Mouse (Mus musculus): ENCODE measurements around the gene Ak8. TPM values are rescaled to one million over a fixed set of nuclear protein-coding genes. Genes with fewer than 3 reads are reported as not detected.
A peak's percentile ranks its signal among the peaks of the same experiment; 100 is the strongest.

Ak8 gene
- polyA plus RNA-seq, 1 experiment from 2014 or later = 0.52 TPM

DNA sequence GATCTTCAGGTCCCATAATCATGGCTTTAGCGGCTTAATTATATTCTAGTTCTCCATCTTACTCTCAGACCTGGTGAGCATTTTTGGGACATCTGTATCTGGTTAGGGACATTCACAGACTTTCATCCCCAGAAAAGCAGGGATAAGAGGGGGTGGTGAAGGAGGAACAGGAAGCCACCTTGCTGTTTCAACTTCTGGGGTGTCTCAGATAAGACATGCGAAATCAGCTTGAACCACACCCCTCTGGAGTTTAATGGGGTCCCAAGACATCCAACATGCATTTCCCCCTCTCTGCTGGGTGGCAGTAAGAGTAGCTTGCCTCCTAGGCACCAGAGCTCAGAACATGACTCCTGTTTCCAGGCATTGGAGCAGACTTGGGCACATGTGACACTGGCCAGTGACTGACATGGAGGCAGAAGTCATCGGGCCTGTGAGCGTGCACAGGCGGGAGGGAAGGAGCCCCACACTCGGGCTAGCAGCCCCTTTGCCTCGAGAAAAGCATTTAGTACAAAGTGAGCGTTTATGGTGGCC, 6.2 kb downstream of the Ak8 start:
- Histone ChIP-seq H3K9ac (ENCODE audit: low read length) (no peak overlapping the region), H3K27ac (replicated peaks; ENCODE audit: low read depth, low read length) (no peak overlapping the region), H3K4me2 (ENCODE audit: low read depth, severe bottlenecking) (no peak overlapping the region), H3K4me1 (ENCODE audit: control insufficient read depth, insufficient read depth, low read length) (peaks cover 9% of the 10 kb centered on the region), H3K4me3 (ENCODE audit: low read depth, low read length) (no peak overlapping the region), H3K27me3 (ENCODE audit: control insufficient read depth, insufficient read depth, low read length) (no peaks in the 10 kb centered on the region), H3K36me3 (ENCODE audit: control insufficient read depth, insufficient read depth, low read length) (no peaks in the 10 kb centered on the region), H3K9me3 (ENCODE audit: control insufficient read depth, low read length) (no peaks in the 10 kb centered on the region)
- 32% methylated on average over 8 of the region's 8 CpGs for WGBS
- peak; percentile 36 for DNase-seq (ENCODE audit: low spot score)
- ATAC-seq (ENCODE audit: insufficient number of reproducible peaks, low FRiP score, low TSS enrichment, low read depth) = no peak

DNA sequence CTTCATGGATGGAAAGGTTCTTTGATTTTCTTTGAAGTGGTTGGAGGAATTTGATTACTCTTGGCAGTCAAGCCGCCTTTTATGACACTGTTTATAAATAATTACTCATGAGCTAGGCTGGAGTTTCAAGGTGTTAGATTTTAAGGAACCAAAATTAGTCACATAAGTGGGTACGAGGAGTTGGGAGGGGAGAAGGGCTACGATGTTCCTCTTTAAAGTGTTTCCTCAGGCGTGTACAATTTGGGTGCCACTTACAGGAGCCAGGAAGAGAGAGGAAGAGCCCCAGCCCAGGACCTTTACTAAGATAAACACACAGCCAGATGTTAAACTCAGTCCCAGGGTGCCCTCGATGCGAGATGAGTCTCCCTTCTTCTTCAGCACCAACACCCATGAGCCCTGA, 6.8 kb downstream of the Ak8 start:
- no peaks in the 10 kb centered on the region for H3K27me3 ChIP-seq (ENCODE audit: control insufficient read depth, insufficient read depth, low read length)
- WGBS = 29% methylated on average over 6 of the region's 6 CpGs
- no peak overlapping the region for H3K9ac ChIP-seq (ENCODE audit: low read length)
- ATAC-seq (ENCODE audit: insufficient number of reproducible peaks, low FRiP score, low TSS enrichment, low read depth) (no peak), DNase-seq (ENCODE audit: low spot score) (no peak)
- H3K4me1 ChIP-seq (ENCODE audit: control insufficient read depth, insufficient read depth, low read length) = peaks cover 9% of the 10 kb centered on the region
- no peaks in the 10 kb centered on the region for H3K9me3 ChIP-seq (ENCODE audit: control insufficient read depth, low read length)
- no peak overlapping the region for H3K27ac ChIP-seq (replicated peaks; ENCODE audit: low read depth, low read length)
- no peaks in the 10 kb centered on the region for H3K36me3 ChIP-seq (ENCODE audit: control insufficient read depth, insufficient read depth, low read length)
- H3K4me3 ChIP-seq (ENCODE audit: low read depth, low read length) = no peak overlapping the region
- H3K4me2 ChIP-seq (ENCODE audit: low read depth, severe bottlenecking) = no peak overlapping the region

DNA sequence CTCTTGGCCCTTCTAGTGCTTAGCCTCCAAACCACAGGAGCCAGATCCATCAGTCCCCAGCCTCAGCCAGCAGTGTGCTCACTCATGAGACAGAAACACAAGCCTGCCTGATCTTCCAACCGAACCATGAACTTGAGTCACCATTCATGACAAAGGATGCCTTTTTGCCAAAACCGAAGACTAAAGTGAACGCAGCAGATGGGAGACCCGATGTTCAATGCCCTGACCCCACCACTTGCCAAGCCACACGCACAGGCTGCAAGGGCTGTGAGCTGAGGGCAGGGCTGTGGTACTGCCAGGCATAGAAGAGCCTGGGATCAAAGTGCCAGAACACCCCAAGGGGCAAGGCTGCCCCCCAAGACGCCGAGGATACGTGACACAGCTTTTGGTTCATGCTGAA, 13.1 kb downstream of the Ak8 start:
- no peak overlapping the region for H3K27ac ChIP-seq (replicated peaks; ENCODE audit: low read depth, low read length)
- WGBS = 84% methylated on average over 8 of the region's 8 CpGs
- no peaks in the 10 kb centered on the region for H3K27me3 ChIP-seq (ENCODE audit: control insufficient read depth, insufficient read depth, low read length)
- no peaks in the 10 kb centered on the region for H3K36me3 ChIP-seq (ENCODE audit: control insufficient read depth, insufficient read depth, low read length)
- H3K9ac ChIP-seq (ENCODE audit: low read length) = no peak overlapping the region
- H3K4me1 ChIP-seq (ENCODE audit: control insufficient read depth, insufficient read depth, low read length) = no peaks in the 10 kb centered on the region; the same call in 1 of the 2 replicates
- DNase-seq (ENCODE audit: low spot score) (no peak), ATAC-seq (ENCODE audit: insufficient number of reproducible peaks, low FRiP score, low TSS enrichment, low read depth) (no peak)
- H3K9me3 ChIP-seq (ENCODE audit: control insufficient read depth, low read length) = no peaks in the 10 kb centered on the region
- no peak overlapping the region for H3K4me2 ChIP-seq (ENCODE audit: low read depth, severe bottlenecking)
- H3K4me3 ChIP-seq (ENCODE audit: low read depth, low read length) = no peak overlapping the region

DNA sequence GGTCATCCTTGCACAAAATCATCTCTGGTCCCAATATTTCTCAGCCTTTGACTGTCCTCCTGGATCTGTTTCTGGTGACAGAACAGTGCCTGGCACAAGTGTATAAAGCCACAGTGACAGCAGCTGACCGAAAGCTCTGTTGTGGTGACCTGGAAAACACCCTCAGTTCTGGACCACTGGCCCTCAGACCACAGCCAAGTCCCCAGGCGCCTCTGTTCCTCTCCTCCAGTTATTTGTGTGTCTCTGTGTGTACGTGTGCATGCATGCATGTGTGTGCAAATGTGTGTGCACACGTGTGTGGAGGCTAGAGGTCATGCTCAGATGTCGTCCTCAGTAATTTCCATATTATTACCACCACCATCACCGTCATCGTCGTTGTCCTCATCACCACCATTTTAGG, 22.5 kb downstream of the Ak8 start:
- Histone ChIP-seq H3K27ac (replicated peaks; ENCODE audit: low read depth, low read length) (no peak overlapping the region), H3K4me1 (ENCODE audit: control insufficient read depth, insufficient read depth, low read length) (peaks cover 2% of the 10 kb centered on the region; the same call in 1 of the 2 replicates), H3K9ac (ENCODE audit: low read length) (no peak overlapping the region), H3K27me3 (ENCODE audit: control insufficient read depth, insufficient read depth, low read length) (no peaks in the 10 kb centered on the region), H3K36me3 (ENCODE audit: control insufficient read depth, insufficient read depth, low read length) (no peaks in the 10 kb centered on the region), H3K4me3 (ENCODE audit: low read depth, low read length) (no peak overlapping the region), H3K9me3 (ENCODE audit: control insufficient read depth, low read length) (no peaks in the 10 kb centered on the region), H3K4me2 (ENCODE audit: low read depth, severe bottlenecking) (no peak overlapping the region)
- DNase-seq (ENCODE audit: low spot score) (no peak), ATAC-seq (ENCODE audit: insufficient number of reproducible peaks, low FRiP score, low TSS enrichment, low read depth) (no peak)
- WGBS = 87% methylated on average over 8 of the region's 8 CpGs

DNA sequence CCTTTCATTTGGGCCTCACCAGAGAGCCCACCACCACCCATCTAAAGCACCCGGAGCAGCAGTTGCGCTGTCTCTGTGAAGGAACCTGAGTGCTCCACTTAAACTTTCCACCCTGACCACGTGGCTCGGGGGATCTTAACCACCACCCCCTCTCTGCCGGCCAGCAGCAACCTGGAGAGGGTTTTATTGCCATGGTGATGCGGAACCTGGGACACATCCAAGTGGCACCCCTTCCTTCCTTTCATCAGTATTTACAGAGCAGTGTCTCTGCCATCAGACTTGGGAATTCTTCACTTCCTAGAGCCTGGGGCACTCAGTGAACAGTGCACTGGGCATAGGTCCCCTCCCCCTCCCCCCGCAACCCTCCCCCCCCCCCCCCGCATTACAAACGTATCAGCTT, 23.9 kb downstream of the Ak8 start:
- ATAC-seq (ENCODE audit: insufficient number of reproducible peaks, low FRiP score, low TSS enrichment, low read depth) (no peak), DNase-seq (ENCODE audit: low spot score) (no peak)
- Histone ChIP-seq H3K4me3 (ENCODE audit: low read depth, low read length) (no peak overlapping the region), H3K27me3 (ENCODE audit: control insufficient read depth, insufficient read depth, low read length) (peaks cover 2% of the 10 kb centered on the region; the same call in 1 of the 2 replicates), H3K36me3 (ENCODE audit: control insufficient read depth, insufficient read depth, low read length) (no peaks in the 10 kb centered on the region), H3K9me3 (ENCODE audit: control insufficient read depth, low read length) (no peaks in the 10 kb centered on the region), H3K4me1 (ENCODE audit: control insufficient read depth, insufficient read depth, low read length) (peaks cover 9% of the 10 kb centered on the region; the same call in 1 of the 2 replicates), H3K9ac (ENCODE audit: low read length) (no peak overlapping the region), H3K27ac (replicated peaks; ENCODE audit: low read depth, low read length) (no peak overlapping the region), H3K4me2 (ENCODE audit: low read depth, severe bottlenecking) (no peak overlapping the region)
- 43% methylated on average over 9 of the region's 9 CpGs for WGBS

DNA sequence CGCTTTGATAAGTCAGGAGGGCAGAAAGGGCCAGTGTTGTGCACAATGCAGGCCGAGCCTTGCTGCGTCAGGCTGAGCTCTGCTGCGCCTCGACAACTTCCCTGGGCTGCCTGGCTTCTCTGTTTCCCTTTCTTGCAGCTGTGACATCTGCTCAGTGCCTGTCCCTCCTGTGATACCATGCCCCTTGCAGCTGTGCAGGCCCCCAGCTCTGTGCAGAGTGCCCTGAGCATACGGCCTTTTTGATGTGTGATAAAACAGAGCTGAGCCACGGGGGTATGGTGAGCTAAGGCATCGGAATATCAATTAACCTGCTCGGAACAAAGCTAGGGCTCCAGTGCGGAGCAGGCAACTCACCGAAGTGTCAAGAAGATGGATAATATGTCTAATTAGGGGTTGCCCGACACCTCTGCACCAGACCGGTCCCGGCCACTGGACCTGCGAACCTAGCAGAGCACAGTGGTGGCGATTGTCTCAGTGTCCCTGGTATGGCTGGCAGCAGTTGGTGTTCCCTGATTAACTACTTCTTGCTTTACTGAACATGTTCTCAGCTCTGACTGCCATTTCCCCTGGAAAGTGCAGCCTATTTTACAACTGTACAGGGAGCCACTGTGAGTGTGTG, 27.9 kb downstream of the Ak8 start:
- DNase-seq (ENCODE audit: low spot score) (no peak), ATAC-seq (ENCODE audit: insufficient number of reproducible peaks, low FRiP score, low TSS enrichment, low read depth) (0 out of 2 replicates have a peak, but pooled peaks have one; percentile 21)
- H3K4me3 ChIP-seq (ENCODE audit: low read depth, low read length) = no peak overlapping the region
- peak overlapping the region; percentile 40 for H3K9ac ChIP-seq (ENCODE audit: low read length)
- H3K27me3 ChIP-seq (ENCODE audit: control insufficient read depth, insufficient read depth, low read length) = peaks cover 2% of the 10 kb centered on the region; the same call in 1 of the 2 replicates
- 11% methylated on average over 16 of the region's 16 CpGs for WGBS
- peak overlapping the region; percentile 10; the same call in 1 of the 2 replicates for H3K4me2 ChIP-seq (ENCODE audit: low read depth, severe bottlenecking)
- no peaks in the 10 kb centered on the region for H3K36me3 ChIP-seq (ENCODE audit: control insufficient read depth, insufficient read depth, low read length)
- no peak overlapping the region for H3K27ac ChIP-seq (replicated peaks; ENCODE audit: low read depth, low read length)
- H3K4me1 ChIP-seq (ENCODE audit: control insufficient read depth, insufficient read depth, low read length) = peaks cover 9% of the 10 kb centered on the region; the same call in 1 of the 2 replicates
- H3K9me3 ChIP-seq (ENCODE audit: control insufficient read depth, low read length) = no peaks in the 10 kb centered on the region

DNA sequence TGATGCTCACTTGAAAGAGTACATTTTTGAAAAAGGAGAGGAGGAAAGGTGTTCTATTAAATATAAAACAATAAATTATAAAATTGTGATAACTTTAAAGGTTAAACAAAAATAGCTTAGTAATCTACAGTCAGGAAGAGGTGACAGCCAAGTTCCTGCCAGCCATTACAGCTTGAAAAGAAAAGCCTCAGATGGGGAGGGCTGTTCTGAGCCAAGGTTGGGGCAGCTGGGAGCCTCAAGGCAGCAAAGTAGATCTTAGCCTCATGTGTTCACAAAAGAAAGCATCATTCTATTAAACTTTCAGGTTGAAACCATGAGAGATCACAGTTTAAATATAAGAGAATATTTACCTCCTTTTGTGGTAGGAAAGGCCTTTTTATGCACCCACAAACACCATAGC, 30.7 kb downstream of the Ak8 start:
- Histone ChIP-seq H3K4me1 (ENCODE audit: control insufficient read depth, insufficient read depth, low read length) (peaks cover 9% of the 10 kb centered on the region; the same call in 1 of the 2 replicates), H3K9ac (ENCODE audit: low read length) (no peak overlapping the region), H3K4me2 (ENCODE audit: low read depth, severe bottlenecking) (no peak overlapping the region), H3K36me3 (ENCODE audit: control insufficient read depth, insufficient read depth, low read length) (no peaks in the 10 kb centered on the region), H3K27me3 (ENCODE audit: control insufficient read depth, insufficient read depth, low read length) (peaks cover 2% of the 10 kb centered on the region; the same call in 1 of the 2 replicates), H3K27ac (replicated peaks; ENCODE audit: low read depth, low read length) (no peak overlapping the region), H3K9me3 (ENCODE audit: control insufficient read depth, low read length) (no peaks in the 10 kb centered on the region), H3K4me3 (ENCODE audit: low read depth, low read length) (no peak overlapping the region)
- ATAC-seq (ENCODE audit: insufficient number of reproducible peaks, low FRiP score, low TSS enrichment, low read depth) = no peak
- no peak for DNase-seq (ENCODE audit: low spot score)

DNA sequence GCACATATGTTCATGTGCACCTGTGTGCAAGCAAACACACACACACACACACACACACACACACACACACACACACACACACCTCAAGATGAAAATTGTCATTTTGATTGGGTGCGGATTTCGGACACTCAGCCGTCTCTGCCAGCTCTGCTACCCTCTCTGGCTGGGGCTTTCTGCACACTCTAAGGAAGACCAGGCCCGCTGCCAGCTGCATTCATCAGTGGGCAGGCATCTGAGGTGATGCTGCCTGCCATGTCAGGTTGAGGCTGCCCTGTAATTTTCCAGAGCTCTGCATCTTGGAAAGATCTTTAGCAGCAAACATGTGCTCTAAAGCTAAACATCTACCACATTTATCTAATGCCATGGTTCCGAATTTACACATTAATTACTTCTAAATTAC, 37.1 kb downstream of the Ak8 start:
- no peaks in the 10 kb centered on the region for H3K4me1 ChIP-seq (ENCODE audit: control insufficient read depth, insufficient read depth, low read length)
- H3K9me3 ChIP-seq (ENCODE audit: control insufficient read depth, low read length) = no peaks in the 10 kb centered on the region
- 90% methylated on average over 5 of the region's 5 CpGs for WGBS
- H3K27me3 ChIP-seq (ENCODE audit: control insufficient read depth, insufficient read depth, low read length) = no peaks in the 10 kb centered on the region
- DNase-seq (ENCODE audit: low spot score) = no peak
- no peak overlapping the region for H3K4me2 ChIP-seq (ENCODE audit: low read depth, severe bottlenecking)
- no peak overlapping the region for H3K4me3 ChIP-seq (ENCODE audit: low read depth, low read length)
- ATAC-seq (ENCODE audit: insufficient number of reproducible peaks, low FRiP score, low TSS enrichment, low read depth) = no peak
- no peak overlapping the region for H3K9ac ChIP-seq (ENCODE audit: low read length)
- H3K27ac ChIP-seq (replicated peaks; ENCODE audit: low read depth, low read length) = no peak overlapping the region
- no peaks in the 10 kb centered on the region for H3K36me3 ChIP-seq (ENCODE audit: control insufficient read depth, insufficient read depth, low read length)

DNA sequence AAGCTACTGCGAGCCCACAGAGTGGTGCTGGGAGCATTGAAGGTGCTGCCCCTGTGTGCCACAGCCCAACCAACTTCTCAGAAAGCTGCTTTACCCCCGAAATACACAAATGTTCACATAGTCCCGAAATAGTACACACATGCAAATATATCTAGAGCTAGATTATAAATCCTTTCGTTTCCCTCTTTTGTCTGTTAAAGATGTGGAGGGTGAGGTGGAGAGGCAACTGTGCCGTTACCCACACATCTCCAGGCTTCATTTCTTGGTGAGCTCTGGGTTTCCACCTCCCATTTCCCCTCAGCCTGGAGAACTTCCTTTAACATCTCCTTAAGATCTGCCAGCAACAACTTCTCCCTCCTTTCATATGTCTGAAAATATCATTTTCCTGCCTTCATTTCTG, 40.2 kb downstream of the Ak8 start:
- Histone ChIP-seq H3K27ac (replicated peaks; ENCODE audit: low read depth, low read length) (no peak overlapping the region), H3K9me3 (ENCODE audit: control insufficient read depth, low read length) (no peaks in the 10 kb centered on the region), H3K27me3 (ENCODE audit: control insufficient read depth, insufficient read depth, low read length) (no peaks in the 10 kb centered on the region), H3K9ac (ENCODE audit: low read length) (no peak overlapping the region), H3K4me1 (ENCODE audit: control insufficient read depth, insufficient read depth, low read length) (no peaks in the 10 kb centered on the region), H3K36me3 (ENCODE audit: control insufficient read depth, insufficient read depth, low read length) (no peaks in the 10 kb centered on the region), H3K4me3 (ENCODE audit: low read depth, low read length) (no peak overlapping the region), H3K4me2 (ENCODE audit: low read depth, severe bottlenecking) (no peak overlapping the region)
- 86% methylated on average over 5 of the region's 5 CpGs for WGBS
- DNase-seq (ENCODE audit: low spot score) = no peak
- ATAC-seq (ENCODE audit: insufficient number of reproducible peaks, low FRiP score, low TSS enrichment, low read depth) = no peak

Data from limb, embryonic 11.5 days (tissue).